Mouse (Mus musculus) hindbrain, embryonic 16.5 days (tissue): ENCODE data around the gene Nfil3. TPM values are rescaled to one million over a fixed set of nuclear protein-coding genes. Genes with fewer than 3 reads are reported as not detected.
A peak's percentile ranks its signal among the peaks of the same experiment; 100 is the strongest.

Experiments used
- ATAC-seq: fragments of 200-750 bp; cut with Nextera tagmentation; 2 replicates; pipeline ENCODE4 v1.8.0; 2017; ENCODE audit warnings: moderate TSS enrichment, moderate library complexity
- H3K27ac ChIP-seq: fragments of 300-500 bp; sonication (generic); 2 replicates; pipeline ENCODE4 v1.5.1; 2014; ENCODE audit warnings: low read depth, mild to moderate bottlenecking, control low read depth, low read length, moderate library complexity
- H3K27me3 ChIP-seq: fragments of 300-500 bp; sonication (generic); replicated peaks from 2 replicates; pipeline ENCODE4 v1.6.1; 2014; ENCODE audit warnings: low read length; ENCODE audit not compliant: control insufficient read depth, insufficient read depth
- H3K36me3 ChIP-seq: fragments of 300-500 bp; sonication (generic); 2 replicates; pipeline ENCODE4 v1.6.1; 2014; ENCODE audit warnings: mild to moderate bottlenecking, low read length, moderate library complexity, mixed read lengths; ENCODE audit not compliant: control insufficient read depth, insufficient read depth
- H3K4me1 ChIP-seq: fragments of 300-500 bp; sonication (generic); 2 replicates; pipeline ENCODE4 v1.6.1; 2014; ENCODE audit warnings: low read depth, low read length; ENCODE audit not compliant: control insufficient read depth, insufficient read depth
- H3K4me2 ChIP-seq: fragments of 300-500 bp; sonication (generic); 2 replicates; pipeline ENCODE4 v1.6.1; 2014; ENCODE audit warnings: mild to moderate bottlenecking, low read length, control low read depth, moderate library complexity
- H3K4me3 ChIP-seq: fragments of 300-500 bp; sonication (generic); 2 replicates; pipeline ENCODE4 v1.5.1; 2014; ENCODE audit warnings: mild to moderate bottlenecking, low read length, control low read depth, moderate library complexity
- H3K9ac ChIP-seq: fragments of 300-500 bp; sonication (generic); 2 replicates; pipeline ENCODE4 v1.6.1; 2014; ENCODE audit warnings: low read depth, mild to moderate bottlenecking, control low read depth, low read length, moderate library complexity
- H3K9me3 ChIP-seq: fragments of 300-500 bp; sonication (generic); 2 replicates; pipeline ENCODE4 v1.6.1; 2014; ENCODE audit warnings: mild to moderate bottlenecking, low read length, moderate library complexity; ENCODE audit not compliant: control insufficient read depth
- WGBS: fragments of 180-500 bp; shearing (Covaris S2); extraction: QIAGEN DNeasy Blood & Tissue Kit; methylation state at CpG from one replicate; pipeline ENCODE4 v1.1.7; 2014; 5-methylcytosine and 5-hydroxymethylcytosine counted together
- polyA plus RNA-seq: library from polyadenylated mRNA; unstranded; fragments of >200 nt; fragmentation: Nextera tagmentation; extraction: Ambion mirVana; gene quantifications from 2 replicates; pipeline ENCODE4 v1.2.1, GENCODE M21; 2015

The Nfil3 gene
- polyA plus RNA-seq, 1 experiment from 2014 or later: 44.8 TPM

DNA sequence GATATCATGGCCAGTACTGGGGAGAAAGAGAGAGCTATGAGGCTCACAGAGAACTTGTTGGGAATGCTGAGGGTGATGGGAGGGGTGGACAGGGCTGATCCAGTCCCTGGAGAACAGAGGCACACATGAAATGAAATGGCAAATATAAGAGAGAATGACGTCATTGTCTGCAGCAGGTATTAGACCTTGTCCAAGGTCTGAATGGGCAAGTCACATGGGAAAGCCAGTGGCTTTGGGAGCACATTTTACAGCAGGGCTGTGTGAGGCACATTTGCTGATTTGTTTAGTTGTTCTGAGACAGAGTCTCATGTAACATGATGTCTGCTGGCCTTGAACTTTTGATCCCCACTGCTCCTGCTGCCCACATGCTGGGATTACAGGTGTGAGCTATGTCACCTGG, 7.0 kb upstream of the Nfil3 start:
- H3K9me3 ChIP-seq: no peaks in the 10 kb centered on the region
- 61% methylated on average over 1 of the region's 1 CpGs for WGBS
- H3K9ac ChIP-seq: no peak overlapping the region
- H3K27ac ChIP-seq: no peak overlapping the region
- no peaks in the 10 kb centered on the region for H3K27me3 ChIP-seq
- ATAC-seq: no peak
- H3K4me1 ChIP-seq: no peaks in the 10 kb centered on the region
- no peak overlapping the region for H3K4me2 ChIP-seq
- no peaks in the 10 kb centered on the region for H3K36me3 ChIP-seq
- no peak overlapping the region for H3K4me3 ChIP-seq

DNA sequence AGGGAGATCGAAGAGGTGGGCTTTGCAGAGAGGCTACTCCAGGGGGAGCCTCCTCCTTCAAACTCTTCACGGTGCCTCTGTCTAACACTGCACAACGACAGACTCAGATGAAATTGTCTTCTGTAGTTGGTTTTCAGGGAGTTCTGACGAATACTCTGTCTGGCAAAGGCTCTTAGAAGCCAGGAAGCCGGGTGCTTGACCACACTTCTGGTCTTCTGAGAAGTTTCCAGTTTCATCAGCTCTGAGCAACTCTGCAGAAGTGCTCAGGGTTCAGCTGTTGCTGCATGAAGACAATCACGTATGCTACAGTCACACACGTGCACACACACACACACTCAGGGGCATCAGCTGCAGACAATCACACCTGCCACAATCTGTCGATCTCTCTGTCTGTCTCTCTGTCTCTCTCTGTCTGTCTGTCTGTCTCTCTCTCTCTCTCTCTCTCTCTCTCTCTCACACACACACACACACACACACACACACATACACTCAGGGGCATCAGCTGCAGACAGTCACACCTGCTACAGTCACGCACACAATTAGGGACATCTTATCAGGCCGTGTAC, 5.4 kb upstream of the Nfil3 start:
- peaks cover 5% of the 10 kb centered on the region for H3K4me1 ChIP-seq
- no peak overlapping the region for H3K4me2 ChIP-seq
- no peak for ATAC-seq
- no peak overlapping the region for H3K27ac ChIP-seq
- no peak overlapping the region for H3K9ac ChIP-seq
- H3K36me3 ChIP-seq: no peaks in the 10 kb centered on the region
- no peaks in the 10 kb centered on the region for H3K9me3 ChIP-seq
- no peaks in the 10 kb centered on the region for H3K27me3 ChIP-seq
- H3K4me3 ChIP-seq: no peak overlapping the region
- WGBS: 78% methylated on average over 10 of the region's 10 CpGs

DNA sequence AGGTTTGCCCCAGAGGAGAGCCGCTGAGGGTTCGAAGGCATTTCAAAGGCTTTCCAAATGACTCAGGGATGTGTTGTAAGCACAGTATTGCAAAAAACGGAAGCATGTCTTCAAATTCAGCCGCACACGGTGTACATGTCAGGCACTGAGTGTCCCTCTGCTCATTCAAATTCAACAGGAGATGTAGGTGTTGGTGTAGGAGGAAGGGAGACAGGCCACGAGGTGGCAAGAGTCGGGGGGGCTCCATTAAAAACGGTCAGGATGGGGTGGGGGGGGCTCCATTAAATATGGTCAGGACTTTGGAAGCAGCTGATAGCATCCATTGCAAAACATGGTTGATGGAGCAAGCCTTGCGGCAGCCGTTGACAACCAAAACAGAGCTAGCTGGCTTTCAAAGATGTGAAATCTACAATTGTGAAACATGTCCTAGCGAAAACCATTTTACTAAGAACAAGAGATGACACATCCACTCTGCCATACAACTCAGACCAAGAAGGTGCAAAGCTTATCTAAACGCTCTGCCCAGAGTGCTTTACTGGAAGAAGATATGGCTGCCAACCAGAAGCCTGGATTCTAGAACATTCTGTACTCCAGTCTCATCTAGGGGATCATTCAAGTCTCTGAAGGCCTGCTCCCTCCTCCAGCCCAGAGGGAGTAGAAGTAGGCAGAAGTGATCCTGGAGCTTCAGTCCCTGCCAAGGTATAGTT, 4.8 kb upstream of the Nfil3 start:
- no peak for ATAC-seq
- H3K4me1 ChIP-seq: peaks cover 5% of the 10 kb centered on the region
- H3K27ac ChIP-seq: no peak overlapping the region
- H3K36me3 ChIP-seq: no peaks in the 10 kb centered on the region
- H3K9me3 ChIP-seq: no peaks in the 10 kb centered on the region
- H3K27me3 ChIP-seq: no peaks in the 10 kb centered on the region
- 85% methylated on average over 12 of the region's 12 CpGs for WGBS
- H3K4me2 ChIP-seq: no peak overlapping the region
- no peak overlapping the region for H3K4me3 ChIP-seq
- H3K9ac ChIP-seq: no peak overlapping the region

DNA sequence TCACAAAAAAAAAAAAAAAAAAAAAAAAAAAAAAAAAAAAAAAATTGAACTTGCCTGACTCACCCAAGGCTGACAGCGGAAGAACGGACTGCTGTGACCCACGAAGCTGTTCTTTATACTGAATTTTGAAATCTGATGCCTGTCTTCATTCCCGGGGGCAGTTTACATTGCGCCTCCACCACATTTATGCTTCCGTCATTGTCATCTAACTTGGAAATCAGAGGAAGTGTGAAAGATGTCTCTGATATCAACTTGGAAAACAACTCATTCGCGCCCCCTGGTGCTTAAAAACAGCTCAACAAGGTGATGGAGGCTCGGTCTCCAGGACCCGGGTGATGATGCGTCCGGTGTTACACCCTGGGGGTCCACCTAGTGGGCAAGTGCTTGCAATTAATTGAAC, 1.8 kb upstream of the Nfil3 start:
- no peaks in the 10 kb centered on the region for H3K9me3 ChIP-seq
- 0% methylated on average over 12 of the region's 12 CpGs for WGBS
- H3K27ac ChIP-seq: no peak overlapping the region
- H3K27me3 ChIP-seq: no peaks in the 10 kb centered on the region
- H3K4me3 ChIP-seq: peak overlapping the region; percentile 29
- no peak for ATAC-seq
- no peak overlapping the region for H3K9ac ChIP-seq
- peak overlapping the region; percentile 95 for H3K4me2 ChIP-seq
- H3K36me3 ChIP-seq: no peaks in the 10 kb centered on the region
- H3K4me1 ChIP-seq: peaks cover 6% of the 10 kb centered on the region

DNA sequence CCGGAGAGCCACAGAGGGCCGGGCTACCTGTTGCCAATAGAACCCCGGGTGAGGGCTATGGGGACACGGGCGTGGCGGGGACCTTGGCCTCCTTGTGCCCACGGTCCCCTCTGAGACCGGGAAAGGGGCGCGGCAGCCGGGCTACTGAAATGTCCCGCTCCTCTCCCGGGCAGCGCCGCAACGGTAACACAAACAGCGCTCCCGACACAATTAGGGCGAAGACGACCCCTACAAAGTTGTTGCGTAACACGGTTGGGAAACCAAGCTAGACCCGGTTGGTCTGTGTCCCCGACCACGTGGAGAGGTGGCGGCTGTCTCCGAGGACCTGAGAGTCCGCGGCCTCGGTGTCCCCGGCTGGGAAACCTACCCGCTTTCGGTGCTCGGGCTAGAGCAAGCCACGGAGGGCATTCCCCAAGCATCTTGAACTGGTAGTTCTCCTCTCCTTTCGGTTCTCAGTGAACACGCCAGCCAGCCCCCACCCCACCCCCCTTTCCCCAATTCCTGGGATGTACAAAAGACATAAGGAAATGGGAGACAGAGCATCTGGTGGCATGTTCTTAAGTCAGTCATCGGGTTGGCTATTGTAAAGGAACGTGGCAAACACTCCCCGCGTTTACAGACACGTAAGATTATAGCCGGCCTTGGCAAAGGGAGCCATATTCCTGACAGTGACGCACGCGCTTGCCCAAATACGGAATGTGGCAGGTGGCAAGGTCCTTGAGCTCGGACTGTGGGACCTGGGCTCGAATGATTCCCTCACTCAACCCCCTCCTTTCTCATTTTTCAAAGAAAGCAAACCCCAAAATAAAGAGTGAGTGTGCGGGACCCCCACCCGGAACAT, 788 bp upstream of the Nfil3 start:
- no peaks in the 10 kb centered on the region for H3K9me3 ChIP-seq
- 1% methylated on average over 51 of the region's 51 CpGs for WGBS
- ATAC-seq: no peak; the same call in 1 of the 2 replicates

DNA sequence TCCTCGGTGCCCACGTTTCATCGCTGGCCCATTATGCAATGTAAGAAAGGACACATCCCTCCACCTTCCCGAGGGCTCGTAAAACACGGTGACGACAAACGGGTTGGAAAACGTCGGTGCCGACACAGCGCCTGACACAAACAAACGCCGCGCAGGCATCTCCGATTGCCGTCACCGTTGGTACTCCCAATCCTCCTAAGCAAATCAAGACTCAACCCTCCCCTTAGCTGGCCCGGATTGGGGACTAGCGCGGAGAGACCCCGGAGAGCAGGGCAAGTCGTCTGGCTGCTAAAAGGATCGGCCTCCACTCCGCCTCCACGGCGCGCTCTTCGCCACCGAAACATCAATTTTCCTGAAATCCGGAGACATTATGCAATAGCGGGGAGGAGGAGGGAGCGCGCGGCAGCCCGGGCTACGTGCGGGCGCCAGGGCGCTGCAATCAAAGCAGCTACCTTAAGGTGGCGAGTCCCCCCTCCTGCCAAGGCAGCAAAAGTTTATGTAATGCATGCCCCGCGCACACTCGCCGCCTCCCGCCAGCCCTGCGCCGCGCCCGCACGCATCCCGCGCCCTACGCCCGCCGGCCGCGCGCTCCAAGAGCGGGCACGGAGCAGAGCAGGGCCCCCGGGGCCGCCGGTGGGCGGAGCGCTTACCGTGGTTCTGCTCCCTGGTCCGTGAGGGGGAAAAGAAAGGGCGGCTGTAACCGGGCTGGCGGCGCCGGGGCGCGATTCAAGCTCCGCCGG, 492 bp downstream of the Nfil3 start:
- no peaks in the 10 kb centered on the region for H3K27me3 ChIP-seq
- peak overlapping the region; percentile 93 for H3K4me3 ChIP-seq
- peak; percentile 86 for ATAC-seq
- H3K9ac ChIP-seq: peak overlapping the region; percentile 93
- no peaks in the 10 kb centered on the region for H3K9me3 ChIP-seq
- H3K36me3 ChIP-seq: no peaks in the 10 kb centered on the region
- peaks cover 27% of the 10 kb centered on the region for H3K4me1 ChIP-seq
- peak overlapping the region; percentile 95 for H3K4me2 ChIP-seq
- WGBS: under 1% methylated on average over 68 of the region's 77 CpGs
- peak overlapping the region; percentile 99 for H3K27ac ChIP-seq

More for the DNA sequence above, 788 bp upstream of the Nfil3 start:
- Histone ChIP-seq H3K27me3 (no peaks in the 10 kb centered on the region), H3K4me2 (peak overlapping the region; percentile 95), H3K9ac (peak overlapping the region; percentile 93), H3K4me3 (peak overlapping the region; percentile 93), H3K36me3 (no peaks in the 10 kb centered on the region), H3K4me1 (peaks cover 15% of the 10 kb centered on the region), H3K27ac (peak overlapping the region; percentile 99)

DNA sequence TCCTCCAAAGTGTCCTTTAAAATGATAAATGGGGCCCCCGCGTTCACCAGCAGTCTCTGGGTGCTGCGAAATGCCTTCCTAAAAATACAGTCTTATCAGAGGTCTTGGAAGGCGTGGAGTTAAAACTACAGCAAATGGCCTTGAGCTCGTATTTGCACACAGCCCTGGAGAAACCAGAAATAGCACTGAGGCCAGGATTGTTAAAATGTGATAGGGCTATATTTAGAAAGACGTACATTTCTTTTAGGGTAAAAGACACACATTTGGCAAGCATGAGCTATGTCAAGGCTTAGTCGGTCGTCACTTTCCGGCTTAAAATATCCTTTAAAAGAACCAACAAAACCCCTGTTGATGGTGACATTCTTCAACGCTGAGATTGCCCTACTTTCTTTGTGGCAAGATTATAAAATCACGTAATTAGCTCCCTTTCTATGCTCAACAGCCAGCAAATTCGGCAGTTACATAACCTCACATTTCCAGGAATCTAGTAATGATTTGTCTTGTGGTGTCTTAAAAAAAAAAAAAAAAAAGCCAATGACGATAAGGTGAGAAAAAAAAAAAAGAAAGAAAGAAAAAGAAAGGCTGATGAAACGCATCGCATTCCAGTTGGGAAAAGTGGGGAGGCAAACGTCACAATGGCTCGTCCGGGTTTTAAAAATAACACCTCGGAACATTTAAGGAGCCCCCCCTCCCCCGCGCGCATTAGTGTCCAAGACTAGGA, 1.4 kb downstream of the Nfil3 start:
- H3K9me3 ChIP-seq: no peaks in the 10 kb centered on the region
- H3K36me3 ChIP-seq: no peaks in the 10 kb centered on the region
- under 1% methylated on average over 22 of the region's 22 CpGs for WGBS
- peak overlapping the region; percentile 95 for H3K4me2 ChIP-seq
- ATAC-seq: no peak
- H3K27ac ChIP-seq: peak overlapping the region; percentile 99
- H3K4me3 ChIP-seq: peak overlapping the region; percentile 93
- H3K9ac ChIP-seq: peak overlapping the region; percentile 93
- peaks cover 31% of the 10 kb centered on the region for H3K4me1 ChIP-seq
- no peaks in the 10 kb centered on the region for H3K27me3 ChIP-seq

DNA sequence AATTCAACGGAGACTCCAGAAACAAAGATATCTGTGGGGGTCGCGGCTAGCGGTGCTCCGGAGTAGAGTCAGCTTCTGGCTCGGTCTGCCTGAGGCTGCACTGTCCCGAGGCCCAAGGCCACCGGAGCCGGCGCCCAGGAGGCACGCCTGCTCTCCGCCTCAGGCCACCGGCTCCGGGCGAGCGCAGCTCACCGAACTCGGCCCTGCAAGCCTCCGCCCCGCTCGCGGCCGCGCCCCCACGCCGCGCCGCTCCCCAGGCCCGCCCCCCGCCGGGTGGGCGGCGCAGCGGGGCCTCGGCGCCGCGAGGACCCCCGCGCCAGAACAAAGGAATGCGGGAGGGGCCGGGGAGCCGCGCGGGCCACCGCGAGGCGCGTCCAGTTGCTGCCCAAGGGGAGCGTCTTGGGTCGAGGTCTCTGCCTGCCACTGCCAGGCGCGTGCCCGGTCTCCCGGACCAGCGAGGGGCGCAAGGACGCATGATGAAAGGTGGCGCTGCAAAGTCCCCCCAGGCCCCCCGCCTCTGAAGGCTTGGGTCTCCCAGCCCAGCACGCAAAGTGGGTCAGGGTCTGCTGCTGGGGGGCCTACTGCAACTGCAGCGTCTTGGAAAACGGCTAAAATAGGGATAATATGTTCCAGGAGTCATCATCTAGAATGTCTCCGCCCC, 2.4 kb downstream of the Nfil3 start:
- peak overlapping the region; percentile 92 for H3K4me2 ChIP-seq
- peak; percentile 11; the same call in 1 of the 2 replicates for ATAC-seq
- H3K9me3 ChIP-seq: no peaks in the 10 kb centered on the region
- peak overlapping the region; percentile 74 for H3K4me3 ChIP-seq
- H3K4me1 ChIP-seq: peaks cover 31% of the 10 kb centered on the region
- no peaks in the 10 kb centered on the region for H3K27me3 ChIP-seq
- WGBS: 1% methylated on average over 55 of the region's 64 CpGs
- peak overlapping the region; percentile 86 for H3K27ac ChIP-seq
- H3K36me3 ChIP-seq: no peaks in the 10 kb centered on the region
- H3K9ac ChIP-seq: peak overlapping the region; percentile 82
